Mouse (Mus musculus): ENCODE results near the gene Sez6l.

Gene Sez6l

DNA sequence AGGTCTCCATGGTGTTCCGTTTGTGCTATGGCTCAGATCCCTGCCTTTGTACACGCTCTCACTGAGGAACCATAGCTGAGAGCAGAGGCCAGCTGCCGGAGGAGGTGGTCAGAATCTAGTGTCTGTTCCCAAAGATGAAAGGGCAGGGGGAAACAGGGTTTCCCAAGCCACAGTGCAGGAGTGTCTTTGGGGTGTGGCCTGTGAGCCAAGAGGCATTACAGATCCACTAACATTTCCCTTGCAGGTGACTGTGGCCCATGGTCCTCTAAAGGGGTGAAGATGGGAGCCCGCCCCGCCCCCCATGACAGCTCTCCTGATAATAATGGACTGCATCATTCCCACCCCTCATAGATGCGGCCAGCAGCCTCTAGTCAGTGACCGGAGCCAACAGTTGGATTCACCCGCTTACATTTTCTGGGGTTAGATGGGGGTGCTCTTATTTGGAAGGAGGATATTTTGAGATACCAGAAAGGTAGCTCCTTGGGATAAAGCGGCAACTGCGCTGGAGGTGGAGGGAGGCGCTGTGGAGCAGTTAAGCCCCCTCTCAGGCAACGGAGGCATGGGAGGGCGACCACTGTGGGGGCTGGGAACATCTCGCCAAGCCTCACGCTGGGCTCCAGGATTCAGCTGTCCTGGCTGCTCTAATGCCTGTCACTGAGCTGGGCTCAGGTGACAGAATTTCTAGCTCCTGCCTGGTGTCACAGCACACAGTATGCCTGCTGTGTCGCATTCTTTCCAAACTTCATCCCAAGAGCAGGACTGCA is 43.5 kb downstream of the Sez6l start:
- no peak for DNase-seq (ENCODE audit: low spot score in 2 of 2)

DNA sequence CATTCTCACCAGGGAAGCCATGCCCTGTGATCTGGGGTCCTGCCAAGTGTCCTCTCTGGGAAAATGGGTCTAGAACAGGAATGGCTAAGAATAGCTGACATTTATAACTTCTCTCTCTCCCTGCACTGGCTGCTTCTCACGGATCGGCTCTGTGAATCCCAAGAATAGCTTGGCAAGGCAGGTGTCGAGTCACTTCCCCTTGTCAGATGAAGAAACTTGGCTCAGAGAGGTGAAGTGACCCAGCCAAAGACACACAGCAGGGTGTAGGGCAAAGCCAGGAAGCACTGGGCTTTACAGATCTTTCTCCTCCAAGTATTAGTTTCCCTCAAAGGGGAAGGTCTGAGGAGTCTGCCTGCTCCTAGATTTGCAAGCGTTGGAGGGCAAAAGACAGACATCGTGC is 44.1 kb downstream of the Sez6l start:
- no peak for DNase-seq (ENCODE audit: low spot score in 2 of 2)

DNA sequence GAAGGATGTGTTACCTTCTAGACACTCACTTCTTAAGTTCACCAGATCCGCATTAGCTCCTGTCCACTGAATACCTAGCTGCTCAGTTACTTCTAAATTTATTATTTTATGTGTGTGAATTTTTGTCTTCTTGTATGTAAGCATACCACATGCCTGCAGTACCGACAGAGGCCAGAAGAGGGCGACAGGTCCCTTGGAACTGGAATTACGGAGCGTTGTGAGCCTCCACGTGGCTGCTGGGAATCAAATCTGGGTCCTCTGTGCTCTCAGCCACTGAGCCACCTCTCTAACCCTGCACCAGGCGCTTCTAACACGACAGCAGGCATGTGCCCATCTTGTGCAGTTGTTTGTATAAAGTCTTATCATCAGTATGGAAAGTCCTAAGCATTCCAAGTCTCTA is 44.8 kb downstream of the Sez6l start:
- DNase-seq (ENCODE audit: low spot score in 2 of 2): no peak

DNA sequence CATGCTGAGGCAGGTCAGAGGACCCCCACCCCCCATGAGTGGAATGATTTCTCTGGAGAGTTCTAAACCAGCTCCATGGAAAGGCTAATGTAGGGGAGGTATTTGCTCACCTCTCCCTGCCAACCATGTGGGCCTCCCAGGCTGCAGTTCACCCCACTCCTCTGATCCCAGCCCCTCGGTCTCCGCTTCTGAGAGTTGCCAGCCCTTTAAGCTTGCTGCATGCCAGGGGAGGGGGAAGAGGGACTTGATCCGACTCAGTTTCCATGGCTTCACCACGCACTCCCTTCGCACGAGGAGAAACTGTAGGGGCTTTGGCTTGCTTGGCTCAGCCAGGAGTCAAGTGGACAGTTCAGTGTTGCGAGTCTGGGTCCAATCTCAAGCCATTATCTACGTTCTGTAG is 45.9 kb downstream of the Sez6l start:
- no peak for DNase-seq (ENCODE audit: low spot score in 2 of 2)

DNA sequence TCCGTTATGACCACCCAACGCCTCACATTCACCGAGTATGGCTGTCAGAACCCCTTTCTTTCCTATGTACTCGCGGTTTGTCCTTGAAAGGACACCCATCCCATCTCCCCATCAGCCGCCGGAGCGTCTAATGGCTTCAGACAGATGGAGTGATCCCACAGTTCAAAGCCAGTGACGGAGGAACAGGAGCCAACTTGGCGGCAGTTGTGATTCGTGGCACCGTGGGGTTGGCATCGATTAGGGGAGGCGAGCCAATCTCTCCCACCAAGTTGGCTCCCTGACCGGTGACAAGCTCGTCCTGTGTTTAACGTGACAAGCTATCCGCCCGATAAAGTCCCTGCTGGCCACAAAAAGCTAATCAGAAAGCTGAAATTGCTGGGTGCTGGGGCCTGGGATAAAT is 50.0 kb downstream of the Sez6l start:
- no peak for DNase-seq (ENCODE audit: low spot score in 2 of 2)

DNA sequence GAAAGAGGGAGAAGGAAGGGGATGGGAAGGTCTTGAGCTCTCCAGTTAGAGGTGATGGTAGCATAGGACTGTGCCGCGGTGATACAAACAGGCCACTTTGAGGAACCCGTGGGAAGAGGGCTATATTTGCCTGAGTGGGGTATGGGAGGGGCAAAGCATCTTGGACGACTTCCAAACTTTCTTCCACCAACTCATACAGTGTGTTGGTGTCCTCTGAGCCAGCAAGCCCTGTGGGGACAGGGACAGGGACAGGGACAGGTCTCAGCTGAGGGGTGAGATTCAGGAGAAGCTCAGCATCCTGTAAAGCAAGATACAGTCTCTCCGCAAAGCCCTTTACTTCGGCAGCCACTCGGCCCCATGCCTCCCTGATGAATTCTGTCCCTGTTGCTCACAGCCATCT is 50.5 kb downstream of the Sez6l start:
- no peak for DNase-seq (ENCODE audit: low spot score in 2 of 2)

DNA sequence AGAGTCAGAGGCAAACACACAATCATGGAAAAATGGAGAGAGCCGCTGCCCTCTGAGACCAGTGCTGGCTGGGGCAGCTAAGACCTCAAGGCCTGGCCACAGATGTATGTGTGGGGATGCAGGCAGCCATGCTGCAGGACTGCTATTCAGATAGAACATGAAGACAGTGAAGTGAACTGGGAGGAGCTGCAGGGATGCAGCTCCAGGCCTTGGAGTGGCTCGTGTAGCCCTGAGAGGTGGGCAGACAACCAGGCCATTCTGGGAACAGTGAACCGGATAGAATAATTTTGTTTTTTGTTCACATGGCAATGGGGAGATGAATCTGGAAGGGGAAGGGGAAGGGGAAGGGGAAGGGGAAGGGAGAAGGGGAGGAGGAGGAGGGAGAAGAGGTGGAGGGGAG is 51.0 kb downstream of the Sez6l start:
- no peak for DNase-seq (ENCODE audit: low spot score in 2 of 2)

DNA sequence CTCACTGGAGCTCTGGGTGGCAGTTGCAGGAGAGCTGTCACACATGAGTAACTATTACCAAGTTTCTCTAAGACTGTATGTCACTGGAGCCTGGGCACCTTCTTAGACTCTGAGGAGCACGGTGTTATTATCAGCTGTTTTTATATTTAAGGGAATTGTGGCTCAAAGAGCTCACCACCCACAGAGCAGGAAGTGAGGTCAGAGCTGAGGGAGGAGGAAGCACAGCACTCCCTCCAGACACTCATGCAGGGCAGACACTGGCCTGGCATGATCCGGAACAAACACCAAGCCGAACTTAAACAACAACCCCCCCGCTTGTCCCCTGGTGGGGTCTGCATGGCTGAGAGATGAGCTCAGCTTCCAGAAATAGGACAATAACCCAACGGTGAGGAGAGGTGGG is 51.7 kb downstream of the Sez6l start:
- DNase-seq (ENCODE audit: low spot score in 2 of 2): no peak

DNA sequence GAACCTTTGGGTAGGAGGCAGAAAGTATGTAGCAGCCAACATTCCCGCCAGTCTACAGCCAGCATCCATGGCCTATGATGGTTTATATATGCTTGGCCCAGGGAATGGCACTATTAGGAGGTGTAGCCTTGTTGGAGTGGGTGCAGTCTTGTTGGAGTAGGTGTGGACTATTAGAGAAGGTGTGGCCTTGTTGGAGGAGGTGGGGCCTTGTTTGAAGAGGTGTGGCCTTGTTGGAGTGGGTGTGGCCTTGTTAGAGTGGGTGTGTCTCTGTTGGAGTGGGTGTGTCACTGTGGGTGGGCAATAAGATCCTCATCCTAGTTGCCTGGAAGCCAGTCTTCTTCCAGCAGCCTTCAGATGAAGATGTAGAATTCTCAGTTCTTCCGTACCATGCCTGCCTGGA is 53.2 kb downstream of the Sez6l start:
- DNase-seq (ENCODE audit: low spot score in 2 of 2): no peak

DNA sequence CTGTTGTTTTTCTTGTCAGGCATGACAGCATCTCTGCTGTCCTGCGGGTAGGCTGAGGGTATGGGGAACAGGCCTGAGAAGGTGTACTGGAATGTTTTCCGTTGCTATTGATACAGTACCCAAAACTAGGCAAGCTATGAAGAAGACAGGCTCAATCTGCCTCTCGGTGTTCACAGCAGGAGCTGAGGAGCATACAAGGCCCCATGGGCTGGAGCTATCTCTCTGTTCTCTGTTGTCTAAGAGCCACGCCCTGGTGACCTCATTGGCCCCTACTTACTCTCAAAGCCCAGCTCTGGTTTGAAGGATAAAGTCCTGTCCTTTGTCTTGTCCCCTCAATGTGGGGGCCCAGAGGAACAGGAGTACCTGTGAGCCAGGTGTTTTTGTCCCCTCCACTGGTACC is 53.7 kb downstream of the Sez6l start:
- no peak for DNase-seq (ENCODE audit: low spot score in 2 of 2)

DNA sequence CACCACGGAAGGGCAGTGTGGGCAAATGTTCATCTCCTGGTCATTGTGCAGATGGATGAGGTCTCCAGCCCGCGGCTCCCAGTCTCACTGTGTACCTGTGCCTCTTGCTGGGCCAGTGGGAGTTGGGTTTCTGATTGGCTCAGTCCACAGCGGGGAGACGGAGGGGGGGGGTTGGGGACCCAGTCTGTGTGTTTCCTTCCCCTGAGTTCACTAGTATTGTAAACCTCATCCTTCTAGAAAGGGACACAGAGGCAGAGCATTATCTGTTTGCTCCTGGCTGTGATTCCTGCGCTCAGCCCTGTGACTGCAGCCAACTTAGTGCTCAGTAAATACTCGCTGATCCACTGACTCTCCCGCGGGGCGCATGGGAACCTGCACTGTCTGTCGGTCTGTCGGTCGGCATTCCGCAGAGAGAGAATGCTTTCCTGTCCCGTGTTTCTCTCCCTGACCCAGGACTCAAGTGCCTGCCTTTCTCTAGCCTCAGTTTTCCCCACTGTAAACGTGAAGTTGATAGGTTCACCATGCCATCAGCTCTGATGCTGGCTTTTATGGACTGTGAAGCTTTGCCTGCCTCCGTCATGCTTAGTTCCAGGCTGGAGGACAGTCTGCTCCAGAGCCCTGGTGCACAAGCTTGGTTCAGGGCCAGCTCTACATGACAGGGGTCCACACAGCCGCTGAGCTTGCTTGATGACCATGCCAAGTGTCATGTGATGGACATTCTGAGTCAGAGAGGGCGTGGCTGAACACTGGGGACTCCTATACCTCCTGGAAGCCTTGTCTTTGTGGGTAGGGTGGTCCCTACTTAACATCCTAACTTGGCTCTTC is 55.1 kb downstream of the Sez6l start:
- DNase-seq (ENCODE audit: low spot score in 2 of 2): no peak

DNA sequence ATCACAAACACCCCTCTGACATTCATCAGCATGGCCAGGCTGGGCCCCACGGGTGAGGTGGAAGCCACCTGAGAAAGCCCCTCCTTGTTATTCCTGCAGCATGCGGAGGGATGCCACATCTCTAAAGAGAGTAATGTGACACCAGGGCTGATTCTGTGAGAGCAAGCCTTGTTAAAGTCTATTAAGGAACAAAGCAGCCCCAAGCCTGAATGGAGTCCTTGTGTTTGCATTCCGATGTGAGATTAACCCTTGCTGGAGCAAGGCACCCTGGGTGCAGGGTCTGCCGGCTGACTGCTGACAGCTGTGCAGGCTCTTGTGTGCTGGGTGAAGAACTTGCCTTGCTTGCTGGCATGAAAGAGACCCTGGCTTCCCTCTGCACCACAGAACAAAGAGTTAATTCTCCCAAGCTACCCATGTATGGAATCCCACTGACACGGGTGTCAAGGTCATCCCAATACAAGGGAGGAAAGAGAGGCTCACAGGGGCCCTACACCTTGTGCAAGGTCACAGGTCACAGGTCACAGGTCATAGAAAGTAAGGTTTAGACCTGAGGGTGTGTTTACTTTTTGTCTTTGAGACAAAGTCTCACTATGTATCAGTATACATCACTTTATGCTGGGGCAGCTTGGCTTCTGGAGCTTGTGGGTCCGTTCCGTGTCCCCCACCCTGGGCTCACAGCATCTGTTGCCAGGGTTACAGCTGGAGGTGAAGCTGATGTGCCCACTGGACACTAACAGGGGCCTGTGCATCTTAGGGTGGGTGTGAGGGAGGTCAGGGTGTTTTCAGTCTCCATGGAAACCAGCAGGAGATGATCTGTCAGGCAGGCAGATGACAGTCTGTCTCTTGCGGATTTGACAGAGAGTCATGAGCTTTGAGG is 55.9 kb downstream of the Sez6l start:
- no peak for DNase-seq (ENCODE audit: low spot score in 2 of 2)

DNA sequence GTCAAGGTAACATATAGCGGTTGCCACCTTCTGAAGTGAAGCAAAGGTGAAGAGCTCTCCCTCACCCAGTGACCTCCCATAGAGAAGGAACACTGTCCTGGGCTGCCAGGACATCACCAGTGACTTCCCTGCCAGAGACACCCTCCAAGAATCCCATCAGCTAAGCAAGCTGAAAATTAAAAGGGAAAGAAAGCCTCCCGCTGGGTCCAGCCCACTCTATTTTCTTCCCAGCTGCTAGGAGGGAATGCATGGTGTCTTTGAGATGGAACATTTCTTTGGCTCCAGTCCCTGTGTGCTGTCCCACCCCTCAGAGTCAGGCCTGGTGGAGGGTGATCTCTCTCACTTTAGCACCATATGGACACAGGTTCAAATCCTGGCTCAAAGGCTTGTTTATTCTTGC is 58.2 kb downstream of the Sez6l start:
- DNase-seq (ENCODE audit: low spot score in 2 of 2): no peak

DNA sequence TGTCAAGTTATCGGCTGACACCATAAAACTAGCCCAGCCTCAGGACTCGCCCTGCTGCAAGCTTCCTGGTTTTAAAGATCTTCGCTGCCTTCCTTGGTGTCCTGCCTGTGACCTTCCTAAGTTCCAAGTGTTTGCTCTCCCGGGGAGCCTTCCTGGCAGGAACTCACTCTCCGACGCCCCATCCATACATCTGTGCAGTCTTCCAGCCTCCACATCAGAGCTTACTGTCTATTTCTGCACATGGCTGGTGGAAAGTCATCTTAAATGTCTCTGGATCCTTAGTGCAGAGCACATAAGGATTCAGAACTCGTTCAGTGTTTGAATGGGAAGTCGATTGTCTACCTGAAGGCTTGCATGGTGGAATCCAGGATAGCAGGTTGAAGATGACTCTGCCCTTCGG is 59.5 kb downstream of the Sez6l start:
- DNase-seq (ENCODE audit: low spot score in 2 of 2): no peak

DNA sequence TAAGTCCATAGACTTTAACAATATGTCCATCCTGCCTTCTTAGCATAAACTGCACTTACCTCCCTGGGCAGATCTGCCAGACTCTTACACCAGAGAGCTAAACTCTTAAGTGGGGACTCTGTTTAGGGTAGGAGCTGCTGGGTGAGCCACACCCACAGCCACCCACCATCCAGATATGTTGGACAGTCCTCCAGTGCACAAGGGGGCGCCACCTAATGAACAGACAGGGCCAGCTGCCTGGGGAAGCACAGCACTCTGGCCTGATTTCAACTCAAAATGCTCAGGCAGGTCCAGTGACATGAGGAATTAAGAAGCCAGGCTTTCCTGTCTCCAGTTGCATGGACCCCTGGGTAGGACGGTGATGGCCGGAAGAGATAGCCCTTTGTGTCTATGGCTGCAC is 60.5 kb downstream of the Sez6l start:
- peak in 1 of 2 experiments; percentile 12 for DNase-seq (ENCODE audit: low spot score in 2 of 2)

DNA sequence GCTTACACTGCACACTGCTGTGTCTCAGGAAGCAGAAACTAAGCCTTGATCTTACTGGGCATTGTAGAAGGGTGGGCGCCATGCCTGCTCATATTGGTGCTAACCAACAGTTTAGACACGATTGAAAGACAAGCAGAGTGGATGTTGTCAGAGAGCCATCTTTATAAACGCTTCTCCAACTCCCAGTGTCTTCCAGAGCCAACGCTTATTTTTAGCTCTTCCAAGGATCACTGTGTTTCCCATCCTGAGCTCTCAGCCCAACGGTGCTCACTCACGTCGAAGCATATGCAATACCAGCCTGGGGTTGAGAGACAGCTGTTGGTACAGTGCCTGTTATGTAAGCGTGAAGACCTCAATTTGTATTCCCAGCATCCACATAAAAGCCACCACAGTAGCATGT is 66.6 kb downstream of the Sez6l start:
- no peak for DNase-seq (ENCODE audit: low spot score in 2 of 2)

DNA sequence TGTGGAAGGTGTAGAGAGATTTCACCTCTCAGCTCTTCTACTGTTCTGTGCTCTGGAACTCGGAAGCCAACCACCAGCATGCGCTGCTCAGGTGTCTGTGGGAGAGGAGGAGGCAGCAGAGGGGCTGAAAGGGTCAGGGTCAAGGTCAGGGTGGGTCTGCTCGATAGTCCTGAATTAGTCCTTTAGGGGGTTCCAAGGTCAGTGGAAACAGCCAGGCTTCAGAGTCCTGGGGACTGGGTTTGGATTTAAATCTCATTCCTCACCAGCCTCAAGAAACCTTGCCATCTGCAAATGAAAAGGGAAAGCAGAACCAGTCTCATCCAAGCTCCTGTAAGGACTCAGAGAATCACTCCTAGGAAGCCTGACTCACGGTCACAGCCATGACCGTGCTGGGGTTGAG is 67.1 kb downstream of the Sez6l start:
- no peak for DNase-seq (ENCODE audit: low spot score in 2 of 2)

DNA sequence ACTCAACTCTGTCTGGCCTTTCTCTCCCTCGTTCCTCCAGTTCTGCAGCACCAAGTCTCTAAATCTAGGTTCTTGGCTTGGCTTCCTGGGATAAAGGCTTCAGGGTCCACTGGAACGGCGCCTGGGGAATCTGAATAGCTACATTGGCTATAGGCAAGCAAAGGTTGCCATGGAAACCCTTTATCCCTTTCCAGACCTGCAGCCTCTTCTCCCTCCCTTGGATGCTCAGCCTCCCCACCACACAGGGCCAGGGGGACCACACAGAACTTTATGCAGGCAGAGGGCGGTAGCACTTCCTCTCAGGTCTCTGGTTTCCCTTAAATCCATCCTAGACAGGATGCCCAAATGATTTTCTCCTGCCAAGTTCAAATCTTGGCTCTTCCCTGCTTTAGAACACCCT is 71.4 kb downstream of the Sez6l start:
- no peak for DNase-seq (ENCODE audit: low spot score in 2 of 2)

DNA sequence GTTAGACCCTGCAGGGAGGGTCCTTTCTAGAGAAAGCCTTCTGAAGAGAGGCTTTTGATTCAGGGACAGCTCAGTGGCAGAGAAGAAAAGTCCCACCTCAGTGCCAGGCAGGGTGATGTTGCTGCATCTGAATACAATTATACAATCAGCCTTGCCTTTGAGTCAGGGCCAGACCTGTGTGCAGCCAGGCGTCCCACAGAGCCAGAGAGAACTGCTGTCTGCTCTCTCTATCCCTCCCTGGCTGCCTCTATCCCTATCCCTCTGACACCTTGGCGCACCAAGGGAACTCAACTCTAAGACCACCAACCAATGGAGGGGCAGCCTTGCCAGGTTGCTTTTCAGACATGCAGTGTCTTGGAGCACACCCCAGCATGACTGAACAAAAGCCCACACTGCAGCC is 75.6 kb downstream of the Sez6l start:
- DNase-seq (ENCODE audit: low spot score in 2 of 2): no peak

DNA sequence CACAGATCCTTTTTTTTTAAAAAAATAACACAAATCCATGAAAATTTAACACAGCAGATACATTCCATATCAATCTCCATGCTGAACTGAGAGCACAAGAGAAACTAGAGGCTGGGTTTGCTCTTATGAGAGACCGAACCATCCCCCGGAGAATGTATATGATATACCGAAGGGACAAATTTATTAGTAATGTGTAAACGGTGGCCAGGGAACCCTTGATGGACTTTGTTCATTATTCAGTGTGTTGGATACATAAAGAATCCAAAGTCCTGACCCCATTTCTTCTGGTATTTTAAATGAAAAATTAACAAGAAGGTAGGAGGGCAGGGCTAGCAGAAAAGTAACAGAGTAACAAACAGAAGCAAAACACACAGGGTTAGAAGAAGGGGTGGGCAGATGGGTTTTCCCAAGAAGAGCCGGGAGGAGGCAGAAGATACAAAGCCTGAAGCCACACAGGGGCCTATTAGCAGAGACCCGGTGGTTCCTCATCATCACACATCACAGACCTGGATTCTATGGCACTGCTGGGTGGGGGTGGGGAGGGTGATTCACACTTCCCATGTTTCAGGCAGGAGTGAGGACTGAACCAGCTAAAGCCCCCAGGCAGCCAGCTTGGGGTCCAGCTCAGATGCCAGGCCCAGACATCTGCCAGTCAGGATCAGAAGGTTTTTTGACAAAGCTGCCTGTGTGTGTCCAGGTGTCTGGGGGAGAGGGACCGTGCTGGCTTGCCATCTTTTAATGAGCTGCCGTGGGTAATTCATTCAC is 76.9 kb downstream of the Sez6l start:
- DNase-seq (ENCODE audit: low spot score in 2 of 2): no peak

All from natural killer cell, adult 2 months (primary cell).